Mouse (Mus musculus) heart, postnatal 0 days (tissue): ENCODE results near the gene Mrpl20. TPM values are rescaled to one million over a fixed set of nuclear protein-coding genes. Genes with fewer than 3 reads are reported as not detected.
A peak's percentile ranks its signal among the peaks of the same experiment; 100 is the strongest.
"Not testable (repeated sequence)": the region's sequence is repeated elsewhere in the genome, so short reads cannot be mapped to it uniquely, and the experiment has no call there.

Experiments used
- ATAC-seq: fragments of 200-750 bp; cut with Nextera tagmentation; 2 replicates; pipeline ENCODE4 v1.8.0; 2017; ENCODE audit warnings: low read depth, moderate number of reproducible peaks, moderate library complexity; ENCODE audit not compliant: insufficient read depth
- DNase-seq: peaks from one replicate; pipeline ENCODE4 v3.0.0-alpha.2; 2016; ENCODE audit warnings: low spot score
- H3K27ac ChIP-seq: fragments of 300-500 bp; sonication (generic); 2 replicates; pipeline ENCODE4 v1.5.1; 2014; ENCODE audit warnings: low read depth, mild to moderate bottlenecking
- H3K27me3 ChIP-seq: fragments of 300-500 bp; sonication (generic); 2 replicates; pipeline ENCODE4 v1.6.1; 2014; ENCODE audit warnings: low read length, mixed read lengths; ENCODE audit not compliant: control insufficient read depth, insufficient read depth
- H3K36me3 ChIP-seq: fragments of 300-500 bp; sonication (generic); replicated peaks from 2 replicates; pipeline ENCODE4 v1.6.1; 2014; ENCODE audit warnings: low read length, mixed read lengths; ENCODE audit not compliant: control insufficient read depth, insufficient read depth
- H3K4me1 ChIP-seq: fragments of 300-500 bp; sonication (generic); 2 replicates; pipeline ENCODE4 v1.6.1; 2014; ENCODE audit warnings: antibody characterized with exemption; ENCODE audit not compliant: control insufficient read depth, insufficient read depth
- H3K4me2 ChIP-seq: fragments of 300-500 bp; sonication (generic); 2 replicates; pipeline ENCODE4 v1.6.1; 2014; ENCODE audit warnings: low read depth, mild to moderate bottlenecking, low read length, moderate library complexity
- H3K4me3 ChIP-seq: fragments of 300-500 bp; sonication (generic); 2 replicates; pipeline ENCODE4 v1.5.1; 2014; ENCODE audit warnings: low read depth, low read length
- H3K9ac ChIP-seq: fragments of 300-500 bp; sonication (generic); replicated peaks from 2 replicates; pipeline ENCODE4 v1.6.1; 2014; ENCODE audit warnings: low read depth, low read length, mixed read lengths
- H3K9me3 ChIP-seq: fragments of 300-500 bp; sonication (generic); replicated peaks from 2 replicates; pipeline ENCODE4 v1.6.1; 2016; ENCODE audit warnings: low read length; ENCODE audit not compliant: control insufficient read depth
- CTCF ChIP-seq: IDR thresholded peaks from 2 replicates; pipeline ENCODE4 v1.5.1; 2016; ENCODE audit warnings: antibody characterized with exemption, control low read depth, low read depth
- EP300 ChIP-seq: IDR thresholded peaks from 2 replicates; pipeline ENCODE4 v1.6.1; 2016; ENCODE audit warnings: antibody characterized with exemption, low read depth
- WGBS: fragments of 180-500 bp; shearing (Covaris S2); extraction: QIAGEN DNeasy Blood & Tissue Kit; methylation state at CpG from one replicate; pipeline ENCODE4 v1.1.7; 2014; 5-methylcytosine and 5-hydroxymethylcytosine counted together
- polyA plus RNA-seq: library from polyadenylated mRNA; unstranded; fragments of >200 nt; fragmentation: Nextera tagmentation; extraction: Ambion mirVana; gene quantifications from 2 replicates; pipeline ENCODE4 v1.2.1, GENCODE M21; 2015
- total RNA-seq: library from RNA; depleted of rRNA; stranded (reverse); fragments of >200 nt; gene quantifications from 2 replicates; pipeline ENCODE4 v1.2.3, GENCODE M21; 2014; ENCODE audit warnings: low replicate concordance

The Mrpl20 gene
- total and polyA plus RNA-seq, 2 experiments from 2014 or later = 91.4 to 207 TPM

- H3K36me3 ChIP-seq = no peaks in the 10 kb centered on the region
- H3K27ac ChIP-seq = peak overlapping the region; percentile 85
- ATAC-seq (peak; percentile 59), DNase-seq (no peak)
- H3K9me3 ChIP-seq = no peaks in the 10 kb centered on the region
- H3K4me1 ChIP-seq = peaks cover 15% of the 10 kb centered on the region
- peak overlapping the region; percentile 79 for H3K4me2 ChIP-seq
- H3K9ac ChIP-seq = peak overlapping the region; percentile 81
- WGBS = 26% methylated on average over 16 of the region's 16 CpGs
- H3K4me3 ChIP-seq = peak overlapping the region; percentile 61
- TF ChIP-seq CTCF = no peak
- no peaks in the 10 kb centered on the region for H3K27me3 ChIP-seq
Observed at GRCm38 (mm10) chr4:155783486-155784080, 19.1 kb upstream of the Mrpl20 start.

GRCm38 (mm10) chr4:155784081-155784701 is 18.5 kb upstream of the Mrpl20 start:
- DNase-seq = peak; percentile 80
- no peaks in the 10 kb centered on the region for H3K36me3 ChIP-seq
- peak; percentile 49; the same call in 1 of the 2 replicates for TF ChIP-seq EP300
- peak; percentile 72 for TF ChIP-seq CTCF
- peak overlapping the region; percentile 81 for H3K9ac ChIP-seq
- H3K4me1 ChIP-seq = peaks cover 15% of the 10 kb centered on the region
- H3K27ac ChIP-seq = peak overlapping the region; percentile 85
- no peaks in the 10 kb centered on the region for H3K9me3 ChIP-seq
- no peaks in the 10 kb centered on the region for H3K27me3 ChIP-seq
- under 1% methylated on average over 52 of the region's 52 CpGs for WGBS
- peak overlapping the region; percentile 79 for H3K4me2 ChIP-seq
- peak overlapping the region; percentile 61 for H3K4me3 ChIP-seq
- ATAC-seq = peak; percentile 79

- peak overlapping the region; percentile 22; the same call in 1 of the 2 replicates for H3K4me2 ChIP-seq
- DNase-seq = no peak
- H3K9me3 ChIP-seq = no peaks in the 10 kb centered on the region
- TF ChIP-seq CTCF (no peak), EP300 (no peak)
- peak overlapping the region; percentile 40 for H3K27ac ChIP-seq
- H3K9ac ChIP-seq = no peak overlapping the region; the same call in 1 of the 2 replicates
- no peak for ATAC-seq
- H3K4me1 ChIP-seq = peaks cover 15% of the 10 kb centered on the region
- no peaks in the 10 kb centered on the region for H3K36me3 ChIP-seq
- 62% methylated on average over 10 of the region's 10 CpGs for WGBS
- no peaks in the 10 kb centered on the region for H3K27me3 ChIP-seq
- H3K4me3 ChIP-seq = no peak overlapping the region
Observed at GRCm38 (mm10) chr4:155785246-155785645, 17.4 kb upstream of the Mrpl20 start.

DNA sequence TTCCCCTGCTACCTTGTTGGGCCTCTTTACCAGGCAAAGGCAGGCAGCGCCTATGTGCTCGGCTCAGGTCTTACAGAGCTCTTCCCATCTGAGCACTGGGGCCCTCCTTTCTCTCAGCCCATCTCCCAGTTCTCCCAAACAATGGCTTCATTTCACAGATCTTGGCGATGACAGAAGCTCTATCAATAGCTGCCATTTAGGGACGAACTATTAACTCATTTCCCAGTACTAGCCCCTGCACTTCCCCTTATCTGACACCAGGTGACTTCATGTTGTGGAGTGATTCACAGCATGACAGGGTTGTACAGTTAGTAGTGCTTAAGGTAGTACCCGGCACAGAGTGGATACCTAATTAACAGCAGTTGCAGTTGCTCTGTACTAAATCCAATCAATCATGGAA is 16.9 kb upstream of the Mrpl20 start, which contains the start of gene Tmem88b:
Gene Tmem88b, minus strand, starts transcription at position 56 of the 400 bp plus-strand sequence.
- Histone ChIP-seq H3K4me3 (peak within 1 kb of the TSS; percentile 61), H3K36me3 (no peaks in the 10 kb centered on the region), H3K9me3 (no peaks in the 10 kb centered on the region), H3K27ac (peak within 1 kb of the TSS; percentile 85), H3K4me2 (peak within 1 kb of the TSS; percentile 79), H3K27me3 (no peaks in the 10 kb centered on the region), H3K4me1 (peaks cover 15% of the 10 kb centered on the region), H3K9ac (no peak within 1 kb of the TSS; the same call in 1 of the 2 replicates)
- 26% methylated on average over 5 of the region's 5 CpGs for WGBS
- DNase-seq (no peak), ATAC-seq (peak; percentile 8; the same call in 1 of the 2 replicates)
- TF ChIP-seq CTCF = 0 out of 2 replicates have a peak, but pooled peaks have one; percentile 20
- no peak for TF ChIP-seq EP300

- H3K9ac ChIP-seq = no peak overlapping the region
- no peak for DNase-seq
- no peak for ATAC-seq
- 48% methylated on average over 3 of the region's 3 CpGs for WGBS
- H3K36me3 ChIP-seq = no peaks in the 10 kb centered on the region
- H3K27ac ChIP-seq = no peak overlapping the region
- H3K4me2 ChIP-seq = no peak overlapping the region
- H3K9me3 ChIP-seq = no peaks in the 10 kb centered on the region
- no peak for TF ChIP-seq EP300
- H3K4me1 ChIP-seq = peaks cover 14% of the 10 kb centered on the region; the same call in 1 of the 2 replicates
- H3K27me3 ChIP-seq = no peaks in the 10 kb centered on the region
- H3K4me3 ChIP-seq = no peak overlapping the region
Observed at GRCm38 (mm10) chr4:155788300-155788699, 14.4 kb upstream of the Mrpl20 start.

GRCm38 (mm10) chr4:155788833-155789232 is 13.8 kb upstream of the Mrpl20 start:
- H3K9me3 ChIP-seq, H3K27me3 ChIP-seq, H3K4me3 ChIP-seq, ATAC-seq, H3K4me2 ChIP-seq, H3K9ac ChIP-seq, H3K36me3 ChIP-seq, DNase-seq, H3K27ac ChIP-seq: not testable (repeated sequence)
- peaks cover 11% of the 10 kb centered on the region; the same call in 1 of the 2 replicates for H3K4me1 ChIP-seq
- 81% methylated on average over 4 of the region's 4 CpGs for WGBS
